Mouse (Mus musculus): Measurements from ENCODE around the gene Cachd1. TPM values are rescaled to one million over a fixed set of nuclear protein-coding genes. Genes with fewer than 3 reads are reported as not detected.

The Cachd1 gene
- polyA plus RNA-seq, 1 experiment, result 6.3 TPM

DNA sequence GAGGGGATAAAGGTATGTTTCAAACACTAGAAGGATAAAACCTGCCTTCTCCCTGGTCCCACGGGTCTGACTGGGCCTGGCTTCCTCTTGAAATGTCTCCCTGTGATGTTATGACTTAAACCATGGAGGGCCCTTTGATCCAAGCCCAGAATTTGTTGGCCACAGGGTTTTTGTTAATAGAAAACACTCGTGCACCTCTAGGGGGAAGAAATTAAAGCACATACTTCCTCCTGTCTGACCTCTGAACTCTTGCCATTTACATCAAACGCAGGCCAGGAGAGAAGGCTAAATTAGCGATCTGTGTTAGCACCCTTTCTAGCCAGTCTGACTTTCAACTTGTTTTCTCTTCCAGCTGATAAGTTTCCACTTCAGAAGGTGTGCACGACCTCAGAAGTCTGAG is 19.0 kb downstream of the Cachd1 start:
- Histone ChIP-seq H3K9ac (ENCODE audit: low read depth, poor library complexity, severe bottlenecking) (no peak overlapping the region), H3K9me3 (replicated peaks; ENCODE audit: control insufficient read depth, insufficient read depth, low read length, poor library complexity, severe bottlenecking) (no peaks in the 10 kb centered on the region), H3K4me1 (ENCODE audit: control insufficient read depth, insufficient read depth, low read length) (peaks cover 2% of the 10 kb centered on the region), H3K27me3 (ENCODE audit: control insufficient read depth, insufficient read depth, low read length, poor library complexity, severe bottlenecking) (no peaks in the 10 kb centered on the region), H3K4me3 (ENCODE audit: low read depth, low read length) (no peak overlapping the region), H3K36me3 (ENCODE audit: control insufficient read depth, insufficient read depth, low read length, poor library complexity, severe bottlenecking) (no peaks in the 10 kb centered on the region), H3K27ac (ENCODE audit: insufficient read depth, low read length) (no peak overlapping the region)
- TF ChIP-seq POLR2A (IDR thresholded peaks at IDR 0.05; ENCODE audit: insufficient read depth, low read length) (no peak), CTCF (IDR thresholded peaks at IDR 0.05; ENCODE audit: low read depth, low read length) (no peak), EP300 (IDR thresholded peaks at IDR 0.05; ENCODE audit: insufficient read depth, low read depth, low read length) (no peak)

- Histone ChIP-seq H3K9ac (ENCODE audit: low read depth, poor library complexity, severe bottlenecking) (no peak overlapping the region), H3K4me1 (ENCODE audit: control insufficient read depth, insufficient read depth, low read length) (no peaks in the 10 kb centered on the region), H3K36me3 (ENCODE audit: control insufficient read depth, insufficient read depth, low read length, poor library complexity, severe bottlenecking) (no peaks in the 10 kb centered on the region), H3K27ac (ENCODE audit: insufficient read depth, low read length) (no peak overlapping the region), H3K27me3 (ENCODE audit: control insufficient read depth, insufficient read depth, low read length, poor library complexity, severe bottlenecking) (no peaks in the 10 kb centered on the region), H3K4me3 (ENCODE audit: low read depth, low read length) (no peak overlapping the region), H3K9me3 (replicated peaks; ENCODE audit: control insufficient read depth, insufficient read depth, low read length, poor library complexity, severe bottlenecking) (no peaks in the 10 kb centered on the region)
- TF ChIP-seq POLR2A (IDR thresholded peaks at IDR 0.05; ENCODE audit: insufficient read depth, low read length), result no peak
- no peak for TF ChIP-seq CTCF (IDR thresholded peaks at IDR 0.05; ENCODE audit: low read depth, low read length)
- no peak for TF ChIP-seq EP300 (IDR thresholded peaks at IDR 0.05; ENCODE audit: insufficient read depth, low read depth, low read length)
Observed at GRCm38 (mm10) chr4:100800730-100801442, 24.4 kb downstream of the Cachd1 start.

- Histone ChIP-seq H3K27me3 (ENCODE audit: control insufficient read depth, insufficient read depth, low read length, poor library complexity, severe bottlenecking) (no peaks in the 10 kb centered on the region), H3K9ac (ENCODE audit: low read depth, poor library complexity, severe bottlenecking) (no peak overlapping the region), H3K4me1 (ENCODE audit: control insufficient read depth, insufficient read depth, low read length) (no peaks in the 10 kb centered on the region), H3K27ac (ENCODE audit: insufficient read depth, low read length) (no peak overlapping the region), H3K4me3 (ENCODE audit: low read depth, low read length) (no peak overlapping the region), H3K36me3 (ENCODE audit: control insufficient read depth, insufficient read depth, low read length, poor library complexity, severe bottlenecking) (no peaks in the 10 kb centered on the region), H3K9me3 (replicated peaks; ENCODE audit: control insufficient read depth, insufficient read depth, low read length, poor library complexity, severe bottlenecking) (no peaks in the 10 kb centered on the region)
- TF ChIP-seq EP300 (IDR thresholded peaks at IDR 0.05; ENCODE audit: insufficient read depth, low read depth, low read length) (no peak), POLR2A (IDR thresholded peaks at IDR 0.05; ENCODE audit: insufficient read depth, low read length) (no peak), CTCF (IDR thresholded peaks at IDR 0.05; ENCODE audit: low read depth, low read length) (no peak)
Observed at GRCm38 (mm10) chr4:100801443-100801786, 24.9 kb downstream of the Cachd1 start.

GRCm38 (mm10) chr4:100811057-100811695 is 34.7 kb downstream of the Cachd1 start:
- TF ChIP-seq EP300 (IDR thresholded peaks at IDR 0.05; ENCODE audit: insufficient read depth, low read depth, low read length) (no peak), POLR2A (IDR thresholded peaks at IDR 0.05; ENCODE audit: insufficient read depth, low read length) (no peak), CTCF (IDR thresholded peaks at IDR 0.05; ENCODE audit: low read depth, low read length) (no peak)
- Histone ChIP-seq H3K27me3 (ENCODE audit: control insufficient read depth, insufficient read depth, low read length, poor library complexity, severe bottlenecking) (no peaks in the 10 kb centered on the region), H3K36me3 (ENCODE audit: control insufficient read depth, insufficient read depth, low read length, poor library complexity, severe bottlenecking) (no peaks in the 10 kb centered on the region), H3K27ac (ENCODE audit: insufficient read depth, low read length) (no peak overlapping the region), H3K4me3 (ENCODE audit: low read depth, low read length) (no peak overlapping the region), H3K9me3 (replicated peaks; ENCODE audit: control insufficient read depth, insufficient read depth, low read length, poor library complexity, severe bottlenecking) (no peaks in the 10 kb centered on the region), H3K4me1 (ENCODE audit: control insufficient read depth, insufficient read depth, low read length) (peaks cover 1% of the 10 kb centered on the region), H3K9ac (ENCODE audit: low read depth, poor library complexity, severe bottlenecking) (no peak overlapping the region)

DNA sequence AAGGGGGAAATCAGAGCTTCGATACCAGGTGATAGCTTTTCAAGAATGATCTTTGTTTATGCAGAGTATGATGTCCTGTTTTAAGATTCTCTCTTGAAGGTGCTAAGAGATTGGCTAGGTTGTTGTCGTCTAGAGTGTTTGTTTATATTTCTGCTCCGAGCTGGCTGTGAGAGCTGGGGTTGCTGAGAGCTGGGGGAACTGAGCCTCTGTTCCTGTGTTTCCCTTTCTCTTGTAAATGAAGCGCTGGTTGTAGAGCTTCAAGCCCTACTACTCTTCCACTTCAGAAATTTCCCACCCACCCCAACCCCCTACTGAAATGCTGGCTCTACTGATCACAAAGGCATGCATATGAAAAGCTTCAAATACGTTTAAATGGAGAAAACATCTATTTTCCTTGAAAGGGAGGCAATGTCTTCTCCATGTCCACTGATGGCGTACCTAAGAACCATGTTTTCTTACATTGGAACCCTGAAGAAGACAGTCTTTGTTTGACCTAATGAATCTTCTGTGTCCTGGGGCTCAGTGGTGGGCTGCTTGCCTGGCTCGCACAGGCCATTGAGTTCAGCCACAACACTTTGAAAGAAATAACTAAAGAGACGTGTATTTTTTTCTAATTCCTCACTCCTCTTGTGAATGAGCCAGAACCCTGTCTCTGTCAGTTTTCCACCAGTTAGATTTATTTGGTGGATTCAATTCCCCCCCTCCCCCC is 35.5 kb downstream of the Cachd1 start:
- Histone ChIP-seq H3K4me3 (ENCODE audit: low read depth, low read length) (no peak overlapping the region), H3K9me3 (replicated peaks; ENCODE audit: control insufficient read depth, insufficient read depth, low read length, poor library complexity, severe bottlenecking) (no peaks in the 10 kb centered on the region), H3K4me1 (ENCODE audit: control insufficient read depth, insufficient read depth, low read length) (peaks cover 1% of the 10 kb centered on the region), H3K36me3 (ENCODE audit: control insufficient read depth, insufficient read depth, low read length, poor library complexity, severe bottlenecking) (no peaks in the 10 kb centered on the region), H3K27ac (ENCODE audit: insufficient read depth, low read length) (peak overlapping the region; percentile 41), H3K9ac (ENCODE audit: low read depth, poor library complexity, severe bottlenecking) (no peak overlapping the region), H3K27me3 (ENCODE audit: control insufficient read depth, insufficient read depth, low read length, poor library complexity, severe bottlenecking) (no peaks in the 10 kb centered on the region)
- no peak for TF ChIP-seq EP300 (IDR thresholded peaks at IDR 0.05; ENCODE audit: insufficient read depth, low read depth, low read length)
- no peak for TF ChIP-seq CTCF (IDR thresholded peaks at IDR 0.05; ENCODE audit: low read depth, low read length)
